Mouse (Mus musculus) stomach, postnatal 0 days (tissue): ENCODE data around the gene Jak1.

ENCODE experiments used
- CTCF ChIP-seq: IDR thresholded peaks from 2 replicates; pipeline ENCODE4 v1.5.1; 2016; ENCODE audit warnings: antibody characterized with exemption, low read depth, mild to moderate bottlenecking, moderate library complexity
- EP300 ChIP-seq: optimal IDR thresholded peaks from 2 replicates; pipeline ENCODE3; 2016; ENCODE audit warnings: antibody characterized with exemption

DNA sequence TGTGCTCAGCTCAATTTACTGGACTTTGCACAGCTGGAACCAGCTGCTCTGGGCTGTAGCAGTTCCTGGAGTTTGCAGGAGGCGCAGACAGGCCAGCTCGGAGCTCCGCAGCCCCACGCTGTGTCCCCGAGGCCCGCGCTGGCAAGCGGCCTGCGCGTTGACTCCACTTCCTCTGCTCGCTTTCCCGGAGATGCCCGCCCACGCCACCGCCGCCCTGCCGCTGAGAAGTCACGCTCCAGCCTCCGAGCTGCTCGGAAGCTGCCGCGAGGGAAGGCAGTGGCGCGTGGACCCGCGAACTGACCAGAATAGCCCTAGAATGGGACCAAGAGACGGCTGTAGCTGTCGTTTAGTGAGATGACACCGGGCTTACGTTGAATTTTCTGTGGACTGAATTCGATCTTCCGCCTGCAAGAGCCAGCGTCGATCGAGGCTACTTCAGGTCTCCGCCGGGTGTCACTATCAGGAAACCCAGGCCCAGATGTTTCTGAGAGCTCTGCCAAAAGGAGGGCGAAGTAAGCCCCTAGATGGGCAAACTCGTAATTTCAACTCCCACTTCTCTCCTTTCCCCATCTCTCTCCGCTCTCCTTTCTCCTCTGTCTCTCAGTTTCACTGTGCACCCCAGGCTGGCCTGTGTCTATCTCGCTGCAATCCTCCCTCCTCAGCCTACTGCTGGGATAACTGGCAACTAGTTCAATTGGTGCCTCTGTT, 27.1 kb upstream of the Jak1 start:
- TF ChIP-seq CTCF (peak; percentile 31), EP300 (no peak)
